Mouse (Mus musculus) hindbrain, embryonic 11.5 days (tissue): ENCODE results near the gene Naaladl1. TPM values are rescaled to one million over a fixed set of nuclear protein-coding genes. Genes with fewer than 3 reads are reported as not detected.

Experiments used
- ATAC-seq: fragments of 200-750 bp; cut with Nextera tagmentation; 2 replicates; pipeline ENCODE4 v1.8.0; 2017; ENCODE audit warnings: mild to moderate bottlenecking, moderate TSS enrichment, moderate library complexity; ENCODE audit not compliant: low FRiP score
- DNase-seq: peaks from one replicate; pipeline ENCODE4 v3.0.0-alpha.2; 2015; ENCODE audit warnings: low spot score
- H3K27ac ChIP-seq: fragments of 300-500 bp; sonication (generic); 2 replicates; pipeline ENCODE4 v1.5.1; 2014; ENCODE audit warnings: mild to moderate bottlenecking, low read depth, low read length
- H3K27me3 ChIP-seq: fragments of 300-500 bp; sonication (generic); 2 replicates; pipeline ENCODE4 v1.6.1; 2014; ENCODE audit warnings: mild to moderate bottlenecking, low read length, moderate library complexity, mixed read lengths; ENCODE audit not compliant: control insufficient read depth, insufficient read depth
- H3K36me3 ChIP-seq: fragments of 300-500 bp; sonication (generic); 2 replicates; pipeline ENCODE4 v1.6.1; 2014; ENCODE audit warnings: mild to moderate bottlenecking, low read length, moderate library complexity, mixed read lengths; ENCODE audit not compliant: control insufficient read depth, insufficient read depth
- H3K4me1 ChIP-seq: fragments of 300-500 bp; sonication (generic); replicated peaks from 2 replicates; pipeline ENCODE4 v1.6.1; 2014; ENCODE audit warnings: low read length, mixed read lengths; ENCODE audit not compliant: control insufficient read depth, insufficient read depth
- H3K4me2 ChIP-seq: fragments of 300-500 bp; sonication (generic); replicated peaks from 2 replicates; pipeline ENCODE4 v1.6.1; 2014; ENCODE audit warnings: mild to moderate bottlenecking, low read depth, low read length
- H3K4me3 ChIP-seq: fragments of 300-500 bp; sonication (generic); 2 replicates; pipeline ENCODE4 v1.5.1; 2014; ENCODE audit warnings: low read depth, low read length
- H3K9ac ChIP-seq: fragments of 300-500 bp; sonication (generic); 2 replicates; pipeline ENCODE4 v1.6.1; 2014; ENCODE audit warnings: low read depth, low read length
- H3K9me3 ChIP-seq: fragments of 300-500 bp; sonication (generic); 2 replicates; pipeline ENCODE4 v1.6.1; 2016; ENCODE audit warnings: low read length; ENCODE audit not compliant: control insufficient read depth
- WGBS: fragments of 180-500 bp; shearing (Covaris S2); extraction: QIAGEN DNeasy Blood & Tissue Kit; methylation state at CpG from one replicate; pipeline ENCODE4 v1.1.7; 2014; 5-methylcytosine and 5-hydroxymethylcytosine counted together
- polyA plus RNA-seq: library from polyadenylated mRNA; unstranded; fragments of >200 nt; fragmentation: Nextera tagmentation; extraction: Ambion mirVana; gene quantifications from 2 replicates; pipeline ENCODE4 v1.2.1, GENCODE M21; 2014

Naaladl1 gene
- polyA plus RNA-seq, 1 experiment from 2014 or later, result 0.59 TPM

DNA sequence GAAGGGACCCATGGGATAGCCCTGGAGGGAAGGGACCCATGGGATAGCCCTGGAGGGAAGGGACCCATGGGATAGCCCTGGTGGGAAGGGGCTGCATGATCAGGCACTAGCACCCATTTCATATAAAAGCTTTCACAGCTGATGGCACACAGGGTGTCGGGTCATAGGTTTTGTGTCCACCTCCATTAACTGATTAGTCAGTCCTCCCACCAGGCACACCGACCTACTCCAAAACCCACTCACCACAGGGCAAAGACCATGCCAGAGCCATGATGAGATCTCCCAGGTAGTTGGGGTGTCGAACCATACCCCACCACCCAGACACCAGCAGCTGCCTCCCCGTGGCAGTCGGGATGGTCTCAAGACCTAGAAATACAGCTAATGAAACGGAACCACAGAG lies 42.5 kb upstream of the Naaladl1 start:
- peaks cover 14% of the 10 kb centered on the region for H3K4me1 ChIP-seq

DNA sequence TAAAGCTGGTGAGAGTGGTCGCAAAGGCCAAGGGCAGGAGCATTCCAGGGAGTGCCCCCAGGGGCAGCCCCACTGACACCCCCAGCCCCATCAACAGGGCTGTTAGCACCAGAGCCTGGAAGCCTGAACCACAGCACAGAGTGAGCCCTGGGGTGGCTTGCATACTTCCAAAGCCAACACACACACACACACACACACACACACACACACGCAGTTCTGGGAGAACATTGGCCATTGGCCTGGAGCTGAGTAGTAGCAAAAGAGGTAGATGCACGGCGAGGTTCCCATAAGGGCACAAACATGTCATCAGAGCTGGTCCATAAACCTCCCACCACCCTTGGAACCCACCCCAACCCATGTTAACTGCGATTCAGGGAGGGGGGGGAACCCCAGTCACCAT lies 39.0 kb upstream of the Naaladl1 start:
- H3K36me3 ChIP-seq, result 0 out of 2 replicates have a peak, but pooled peaks cover 5% of the 10 kb centered on the region
- H3K4me3 ChIP-seq, result peak overlapping the region; percentile 56
- no peaks in the 10 kb centered on the region for H3K27me3 ChIP-seq
- no peaks in the 10 kb centered on the region for H3K9me3 ChIP-seq
- H3K9ac ChIP-seq, result peak overlapping the region; percentile 76
- H3K4me1 ChIP-seq, result peaks cover 12% of the 10 kb centered on the region
- peak overlapping the region; percentile 82; the same call in 1 of the 2 replicates for H3K27ac ChIP-seq
- H3K4me2 ChIP-seq, result peak overlapping the region; percentile 94
- WGBS, result 35% methylated on average over 5 of the region's 5 CpGs
- DNase-seq (no peak), ATAC-seq (no peak)

More for the DNA sequence above, 42.5 kb upstream of the Naaladl1 start:
- Histone ChIP-seq H3K36me3 (peaks cover 3% of the 10 kb centered on the region), H3K9me3 (no peaks in the 10 kb centered on the region), H3K9ac (no peak overlapping the region), H3K27me3 (no peaks in the 10 kb centered on the region), H3K27ac (no peak overlapping the region), H3K4me3 (no peak overlapping the region), H3K4me2 (no peak overlapping the region)
- no peak for DNase-seq
- 97% methylated on average over 6 of the region's 6 CpGs for WGBS
- no peak for ATAC-seq

DNA sequence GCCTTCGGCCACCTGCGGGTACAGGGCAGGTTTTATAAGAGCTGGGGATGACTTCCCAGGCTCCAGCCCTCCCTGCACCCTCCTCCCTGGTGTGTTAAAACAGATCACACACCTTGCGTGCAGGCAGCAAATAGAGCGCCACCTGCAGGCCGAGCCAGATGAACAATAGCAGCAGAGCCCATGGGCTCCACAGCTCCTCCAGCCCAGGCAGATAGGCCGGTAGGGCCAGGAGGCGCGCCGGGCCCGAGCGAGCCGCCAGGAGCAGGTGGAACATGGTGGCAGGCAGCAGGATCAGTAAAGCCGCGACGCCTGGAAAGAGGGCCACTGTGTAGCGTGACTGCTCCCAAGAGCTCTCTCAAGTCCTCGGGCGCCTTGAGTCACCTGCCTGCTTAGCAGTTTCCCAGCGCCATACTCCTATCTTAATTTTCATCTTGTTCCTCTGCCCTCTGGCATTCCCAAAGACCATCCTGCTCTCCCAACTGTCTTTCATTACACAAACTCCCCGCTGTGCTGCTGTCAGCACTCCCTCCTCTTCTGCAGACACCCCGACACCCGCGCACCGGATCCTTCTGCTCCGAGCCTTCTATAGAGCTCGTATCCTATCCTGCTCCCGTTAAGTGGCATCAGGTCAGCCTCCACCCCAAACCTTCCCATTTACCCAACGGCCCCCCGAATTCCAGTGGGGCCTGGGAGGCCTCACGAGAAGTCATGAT lies 38.4 kb upstream of the Naaladl1 start:
- H3K27me3 ChIP-seq, result no peaks in the 10 kb centered on the region
- 0 out of 2 replicates have a peak, but pooled peaks cover 5% of the 10 kb centered on the region for H3K36me3 ChIP-seq
- DNase-seq (peak; percentile 91), ATAC-seq (peak; percentile 77)
- peak overlapping the region; percentile 76 for H3K9ac ChIP-seq
- H3K27ac ChIP-seq, result peak overlapping the region; percentile 82
- peak overlapping the region; percentile 94 for H3K4me2 ChIP-seq
- H3K4me3 ChIP-seq, result peak overlapping the region; percentile 56
- peaks cover 9% of the 10 kb centered on the region for H3K4me1 ChIP-seq
- no peaks in the 10 kb centered on the region for H3K9me3 ChIP-seq
- WGBS, result 1% methylated on average over 30 of the region's 30 CpGs

DNA sequence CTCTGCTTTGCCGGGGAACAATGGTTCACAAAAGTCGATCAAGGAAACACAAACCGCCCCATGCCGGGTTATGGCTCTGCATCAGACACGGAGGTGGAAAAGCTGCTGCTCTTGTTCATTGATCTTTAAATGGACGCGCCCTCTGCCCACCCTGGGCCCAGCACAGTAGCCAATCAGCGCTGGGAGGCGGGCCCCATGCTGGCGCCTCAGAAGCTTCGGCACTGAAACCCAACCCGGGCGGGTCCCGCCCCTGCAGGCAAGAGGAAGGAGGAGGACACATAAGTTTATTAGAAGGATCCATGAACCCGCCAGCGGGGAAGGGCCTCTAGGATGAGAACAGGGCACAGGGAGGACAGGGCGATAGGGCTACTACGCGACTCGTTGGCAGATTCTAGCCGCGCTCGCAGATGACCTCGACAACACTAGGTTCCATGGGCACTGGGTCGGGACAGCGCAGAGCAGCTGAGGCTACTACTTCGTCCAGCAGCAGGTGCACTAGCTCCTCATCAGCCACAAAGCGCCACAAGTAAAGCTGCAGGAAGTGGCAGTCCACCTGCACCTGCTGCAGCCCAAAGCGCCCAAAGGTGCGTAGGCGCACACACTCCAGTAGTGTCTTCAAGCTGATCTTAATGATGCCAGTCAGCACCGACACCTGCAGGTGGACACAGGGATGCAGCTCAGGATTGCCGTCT lies 37.7 kb upstream of the Naaladl1 start, which contains the start of gene Tm7sf2:
Gene Tm7sf2 (minus strand): TSS at position 650 of the 692 bp plus-strand sequence.
- no peaks in the 10 kb centered on the region for H3K27me3 ChIP-seq
- peak within 1 kb of the TSS; percentile 82 for H3K27ac ChIP-seq
- peak within 1 kb of the TSS; percentile 94 for H3K4me2 ChIP-seq
- peaks cover 7% of the 10 kb centered on the region for H3K4me1 ChIP-seq
- 0 out of 2 replicates have a peak, but pooled peaks cover 5% of the 10 kb centered on the region for H3K36me3 ChIP-seq
- no peaks in the 10 kb centered on the region for H3K9me3 ChIP-seq
- peak within 1 kb of the TSS; percentile 56 for H3K4me3 ChIP-seq
- H3K9ac ChIP-seq, result peak within 1 kb of the TSS; percentile 76
- DNase-seq (peak; percentile 89), ATAC-seq (peak; percentile 90)
- 10% methylated on average over 33 of the region's 33 CpGs for WGBS

DNA sequence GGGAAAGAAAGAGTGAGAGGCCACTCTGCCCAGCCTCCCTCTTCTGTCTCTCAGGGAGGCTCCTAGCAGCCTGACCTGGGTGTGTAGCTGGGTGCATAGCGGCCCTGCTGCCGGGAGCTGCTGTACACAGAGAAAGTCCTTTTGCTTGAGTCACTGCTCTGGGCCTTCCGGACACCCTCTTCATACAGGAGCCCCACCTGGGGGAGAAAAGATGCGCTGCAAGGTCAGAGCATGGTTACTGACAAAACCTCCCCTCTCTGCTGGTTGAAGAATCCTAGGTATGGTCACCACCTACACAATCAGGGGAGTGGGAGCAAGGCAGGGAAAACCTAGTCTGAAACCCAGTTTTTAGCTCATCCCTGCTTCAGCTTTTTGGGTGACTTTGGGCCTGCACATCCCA lies 36.6 kb upstream of the Naaladl1 start:
- 0 out of 2 replicates have a peak, but pooled peaks cover 5% of the 10 kb centered on the region for H3K36me3 ChIP-seq
- H3K27ac ChIP-seq, result no peak overlapping the region
- DNase-seq, result no peak
- no peak for ATAC-seq
- H3K4me3 ChIP-seq, result no peak overlapping the region
- peaks cover 7% of the 10 kb centered on the region for H3K4me1 ChIP-seq
- H3K4me2 ChIP-seq, result no peak overlapping the region
- H3K9ac ChIP-seq, result no peak overlapping the region
- no peaks in the 10 kb centered on the region for H3K27me3 ChIP-seq
- no peaks in the 10 kb centered on the region for H3K9me3 ChIP-seq
- WGBS, result 78% methylated on average over 4 of the region's 4 CpGs

DNA sequence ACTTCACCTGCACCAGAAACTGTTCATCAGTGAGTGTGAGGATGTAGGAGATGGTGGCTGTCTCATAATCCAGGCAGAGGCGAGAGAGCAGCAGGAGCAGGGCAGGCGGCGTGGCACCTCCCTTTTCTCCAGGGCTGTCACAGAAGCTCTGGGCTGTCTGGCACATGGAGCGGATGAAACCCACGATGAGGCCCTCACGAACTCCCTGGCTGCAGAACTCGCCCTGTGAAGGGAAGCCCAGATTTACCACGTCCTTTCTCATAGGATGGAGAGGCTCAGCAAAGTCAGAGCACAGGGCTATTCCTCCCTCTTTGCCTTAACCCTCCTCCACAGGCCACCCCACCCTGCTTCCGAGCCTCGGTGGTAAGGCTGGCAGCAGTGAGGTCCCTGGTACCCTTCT lies 35.7 kb upstream of the Naaladl1 start:
- no peak overlapping the region for H3K27ac ChIP-seq
- no peak overlapping the region for H3K4me2 ChIP-seq
- peaks cover 7% of the 10 kb centered on the region for H3K4me1 ChIP-seq
- H3K4me3 ChIP-seq, result no peak overlapping the region
- no peaks in the 10 kb centered on the region for H3K27me3 ChIP-seq
- DNase-seq, result no peak
- no peak overlapping the region for H3K9ac ChIP-seq
- WGBS, result 97% methylated on average over 10 of the region's 10 CpGs
- no peak for ATAC-seq
- 0 out of 2 replicates have a peak, but pooled peaks cover 5% of the 10 kb centered on the region for H3K36me3 ChIP-seq
- no peaks in the 10 kb centered on the region for H3K9me3 ChIP-seq

DNA sequence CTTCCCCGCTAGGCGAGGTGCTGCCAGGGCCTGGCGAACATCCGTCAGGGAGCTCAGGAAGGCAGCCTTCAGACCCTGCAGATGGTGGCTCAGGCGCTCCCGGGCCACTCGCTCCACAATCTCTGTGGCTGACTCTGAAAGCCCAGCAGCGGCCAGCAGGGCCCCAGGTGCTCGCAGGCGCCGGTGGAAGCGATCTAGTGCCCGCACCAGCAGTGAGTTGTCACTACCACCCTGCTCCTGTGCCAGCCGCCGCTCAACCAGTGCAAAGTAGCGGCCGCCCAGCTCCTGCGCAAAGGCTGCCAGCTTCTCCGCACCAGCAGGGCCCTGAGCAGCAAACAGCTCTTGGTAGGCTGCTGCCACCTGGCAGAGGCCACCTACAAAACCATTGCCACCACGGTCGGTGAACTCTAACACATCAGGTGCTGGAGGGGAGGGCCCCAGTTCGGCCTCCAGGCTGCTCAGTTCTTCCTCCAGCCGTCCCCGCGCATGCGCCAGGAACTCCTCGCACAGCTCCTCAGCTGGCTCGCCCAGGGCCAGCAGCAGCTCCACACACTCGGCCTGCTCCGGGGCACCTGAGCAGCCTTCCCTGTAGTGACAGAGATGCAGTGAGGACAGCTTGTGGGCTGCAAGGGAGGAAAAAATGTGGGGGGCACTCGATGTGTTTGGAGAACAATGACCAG lies 34.9 kb upstream of the Naaladl1 start:
- Histone ChIP-seq H3K36me3 (0 out of 2 replicates have a peak, but pooled peaks cover 5% of the 10 kb centered on the region), H3K9me3 (no peaks in the 10 kb centered on the region), H3K4me2 (no peak overlapping the region), H3K4me3 (no peak overlapping the region), H3K4me1 (peaks cover 7% of the 10 kb centered on the region), H3K9ac (no peak overlapping the region), H3K27ac (no peak overlapping the region), H3K27me3 (no peaks in the 10 kb centered on the region)
- DNase-seq, result no peak
- no peak for ATAC-seq
- WGBS, result 94% methylated on average over 31 of the region's 31 CpGs

DNA sequence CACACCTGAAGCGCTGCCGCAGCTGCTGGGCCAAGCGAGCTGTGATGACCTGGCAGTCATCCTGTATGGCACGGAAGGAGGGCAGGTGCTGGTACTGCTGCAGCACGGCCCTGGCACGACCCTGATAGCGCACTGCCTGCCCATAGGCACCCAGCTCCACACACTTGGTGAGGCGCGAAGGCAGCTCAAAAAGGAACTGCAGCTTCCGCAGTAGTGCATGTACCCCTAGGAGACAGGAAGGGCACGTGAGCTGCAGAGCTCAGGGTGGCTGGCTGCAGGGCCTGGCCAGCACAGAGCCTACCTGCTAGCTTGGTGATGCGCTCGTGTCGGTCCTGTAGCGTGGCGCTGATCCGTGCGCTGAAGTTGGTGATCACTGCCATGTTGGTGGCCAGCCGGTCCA lies 34.3 kb upstream of the Naaladl1 start:
- Histone ChIP-seq H3K4me2 (no peak overlapping the region), H3K4me3 (no peak overlapping the region), H3K36me3 (0 out of 2 replicates have a peak, but pooled peaks cover 5% of the 10 kb centered on the region), H3K9ac (no peak overlapping the region), H3K27ac (no peak overlapping the region), H3K27me3 (no peaks in the 10 kb centered on the region), H3K9me3 (no peaks in the 10 kb centered on the region), H3K4me1 (peaks cover 10% of the 10 kb centered on the region)
- ATAC-seq, result no peak
- WGBS, result 94% methylated on average over 19 of the region's 19 CpGs
- DNase-seq, result no peak
